Mouse (Mus musculus) central nervous system, embryonic 14 days (tissue): ENCODE measurements around the gene Cdr2. TPM values are rescaled to one million over a fixed set of nuclear protein-coding genes. Genes with fewer than 3 reads are reported as not detected.

ENCODE experiments used
- polyA plus RNA-seq: library from polyadenylated mRNA; depleted of rRNA; stranded (reverse); fragments of >200 nt; gene quantifications from 2 replicates; pipeline ENCODE4 v1.2.3, GENCODE M21; 2012; rRNA removed

The Cdr2 gene
- 33.3 and 36.6 TPM in 2 replicates for polyA plus RNA-seq

GRCm38 (mm10) chr7:120982200-120982841 lies at the start of gene Cdr2, which contains the start of gene Mfsd13b:
Cdr2 (minus strand) TSS chr7:120982312.
Mfsd13b (plus strand) TSS chr7:120982509.

GRCm38 (mm10) chr7:120917592-120918461 lies 64.3 kb downstream of the Cdr2 start, which contains the start of gene Polr3e:
Polr3e (plus strand) TSS chr7:120917744.

Other genes starting within 250 kb of the Cdr2 start
- gene Vwa3a, start 243.0 kb downstream of the Cdr2 start, polyA plus RNA-seq, result 2.7 and 3.5 TPM in 2 replicates
- 0.18 and 0.20 TPM in 2 replicates for gene Gm5737, start 169.9 kb downstream of the Cdr2 start, polyA plus RNA-seq
- 27.7 and 32.9 TPM in 2 replicates for gene Eef2k, start 139.5 kb downstream of the Cdr2 start, polyA plus RNA-seq
- gene Polr3e, start 64.6 kb downstream of the Cdr2 start, polyA plus RNA-seq, result 31.3 and 31.5 TPM in 2 replicates
- 0.23 and 0.39 TPM in 2 replicates for gene Mfsd13b, start 197 bp upstream of the Cdr2 start, polyA plus RNA-seq
- 104 and 121 TPM in 2 replicates for gene Mettl9, start 52.1 kb upstream of the Cdr2 start, polyA plus RNA-seq
- 0.41 and 0.63 TPM in 2 replicates for gene Igsf6, start 92.3 kb upstream of the Cdr2 start, polyA plus RNA-seq
- gene Otoa, start 99.3 kb upstream of the Cdr2 start, polyA plus RNA-seq, result 0.32 and 0.76 TPM in 2 replicates